Mouse (Mus musculus) ES-Bruce4 (cell line): Measurements from ENCODE around the gene Acp5.

ENCODE experiments used
- CTCF ChIP-seq: IDR thresholded peaks from one replicate; pipeline ENCODE4 v1.8.1; 2011; ENCODE audit warnings: low read depth, low read length
- EP300 ChIP-seq: IDR thresholded peaks from 2 replicates; pipeline ENCODE4 v1.6.1; 2011; ENCODE audit warnings: low read depth, low read length; ENCODE audit not compliant: insufficient read depth
- POLR2A ChIP-seq: IDR thresholded peaks from one replicate; pipeline ENCODE4 v1.8.1; 2011; ENCODE audit warnings: low read length; ENCODE audit not compliant: insufficient read depth

DNA sequence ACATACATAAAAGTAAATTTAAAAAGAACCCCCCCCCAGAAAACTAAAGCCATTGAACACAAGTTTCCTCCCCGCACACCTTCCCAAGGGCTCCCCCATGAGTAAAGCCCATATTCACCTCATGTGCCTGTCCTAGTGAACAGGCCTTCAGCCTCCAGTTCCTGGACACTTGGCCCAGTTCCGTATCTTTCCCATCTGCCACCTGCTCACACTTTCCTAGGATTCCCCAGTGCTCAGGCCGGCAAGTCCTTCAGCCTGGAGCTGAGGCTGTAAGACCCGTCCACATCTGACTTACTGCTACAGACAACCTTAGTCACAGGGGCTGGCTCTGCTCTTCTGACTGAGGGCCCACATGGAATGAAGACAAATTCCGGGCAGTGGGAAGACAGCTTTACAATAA is 4.2 kb upstream of the Acp5 start:
- TF ChIP-seq CTCF (no peak), POLR2A (no peak), EP300 (no peak)
